Mouse (Mus musculus): ENCODE measurements around the gene Adcyap1. TPM values are rescaled to one million over a fixed set of nuclear protein-coding genes. Genes with fewer than 3 reads are reported as not detected.

The Adcyap1 gene
- 1 to 10 TPM; 7.3 to 8.4 TPM for total RNA-seq (2021)

- DNase-seq: no peak
Observed at GRCm38 (mm10) chr17:93198717-93199116, at the start of gene Adcyap1. Gene Adcyap1 (plus strand): TSS chr17:93199017.

- DNase-seq: peak; percentile 28 to 31
Observed at GRCm38 (mm10) chr17:93158280-93158851, 40.5 kb upstream of the Adcyap1 start.

- no peak for DNase-seq
Observed at GRCm38 (mm10) chr17:93169572-93169971, 29.2 kb upstream of the Adcyap1 start.

- no peak for DNase-seq
Observed at GRCm38 (mm10) chr17:93196846-93197245, 2.0 kb upstream of the Adcyap1 start.

- DNase-seq: no peak
Observed at GRCm38 (mm10) chr17:93198213-93198612, 604 bp upstream of the Adcyap1 start.

GRCm38 (mm10) chr17:93199218-93199617, 401 bp downstream of the Adcyap1 start:
- no peak for DNase-seq

- no peak for DNase-seq
Observed at GRCm38 (mm10) chr17:93199747-93200146, 930 bp downstream of the Adcyap1 start.

- DNase-seq: no peak
Observed at GRCm38 (mm10) chr17:93200386-93201264, 1.8 kb downstream of the Adcyap1 start.

- DNase-seq: no peak
Observed at GRCm38 (mm10) chr17:93201265-93201925, 2.6 kb downstream of the Adcyap1 start.

GRCm38 (mm10) chr17:93202165-93203075, 3.6 kb downstream of the Adcyap1 start:
- DNase-seq: no peak

GRCm38 (mm10) chr17:93203076-93204031, 4.5 kb downstream of the Adcyap1 start:
- DNase-seq: no peak

GRCm38 (mm10) chr17:93217785-93218184, 19.0 kb downstream of the Adcyap1 start:
- no peak for DNase-seq

GRCm38 (mm10) chr17:93218640-93219039, 19.8 kb downstream of the Adcyap1 start:
- no peak for DNase-seq

- DNase-seq: no peak
Observed at GRCm38 (mm10) chr17:93237355-93237754, 38.5 kb downstream of the Adcyap1 start.

Measured in layer of hippocampus, postnatal 36 days (tissue).